Mouse (Mus musculus) lung, postnatal 0 days (tissue): ENCODE measurements at regions not wholly inside any gene's neighbourhood (a gene's known extent, or its start where the extent isn't known, plus 50 kb on each side); places are given as distances from the start of the nearest gene placed in this dataset.

Experiments
- CTCF ChIP-seq: IDR thresholded peaks from 2 replicates; pipeline ENCODE4 v1.5.1; 2016; ENCODE audit warnings: antibody characterized with exemption, mild to moderate bottlenecking
- EP300 ChIP-seq: IDR thresholded peaks from 2 replicates; pipeline ENCODE4 v1.6.1; 2016; ENCODE audit warnings: antibody characterized with exemption, mild to moderate bottlenecking, control low read depth

DNA sequence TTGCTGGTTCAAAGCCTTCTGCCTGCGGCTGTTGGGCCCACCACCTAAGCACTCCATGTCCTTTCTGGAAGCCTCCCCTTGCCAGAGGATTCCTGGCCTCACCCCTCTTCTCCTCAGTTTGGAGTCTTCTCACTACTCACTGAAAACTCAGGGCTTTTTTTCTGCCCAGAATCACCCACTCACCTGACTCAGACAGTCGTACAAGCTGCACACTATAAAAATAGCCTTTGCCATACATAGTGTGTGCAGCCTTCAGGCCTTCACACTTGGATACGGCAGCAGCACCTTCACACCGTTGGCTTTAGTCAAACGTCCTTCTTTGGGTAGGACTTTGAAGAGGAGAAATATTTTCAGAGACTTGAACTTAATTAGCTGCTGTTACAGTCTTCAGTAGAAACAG lies 205.3 kb upstream of the Mkln1 start:
- TF ChIP-seq CTCF (no peak), EP300 (no peak)
